Mouse (Mus musculus) liver, embryonic 12.5 days (tissue): ENCODE measurements around the gene Ttc7. TPM values are rescaled to one million over a fixed set of nuclear protein-coding genes. Genes with fewer than 3 reads are reported as not detected.

Experiments used
- ATAC-seq: fragments of 200-750 bp; cut with Nextera tagmentation; 2 replicates; pipeline ENCODE4 v1.8.0; 2017; ENCODE audit warnings: moderate number of reproducible peaks, mild to moderate bottlenecking, moderate library complexity
- H3K27ac ChIP-seq: fragments of 300-500 bp; sonication (generic); 2 replicates; pipeline ENCODE4 v1.5.1; 2016; ENCODE audit warnings: mild to moderate bottlenecking
- H3K27me3 ChIP-seq: fragments of 300-500 bp; sonication (generic); replicated peaks from 2 replicates; pipeline ENCODE4 v1.6.1; 2016; ENCODE audit warnings: mild to moderate bottlenecking, moderate library complexity
- H3K36me3 ChIP-seq: fragments of 300-500 bp; sonication (generic); 2 replicates; pipeline ENCODE4 v1.6.1; 2016; ENCODE audit warnings: mild to moderate bottlenecking, moderate library complexity
- H3K4me1 ChIP-seq: fragments of 300-500 bp; sonication (generic); 2 replicates; pipeline ENCODE4 v1.6.1; 2016
- H3K4me2 ChIP-seq: fragments of 300-500 bp; sonication (generic); 2 replicates; pipeline ENCODE4 v1.6.1; 2016; ENCODE audit warnings: mild to moderate bottlenecking, moderate library complexity
- H3K4me3 ChIP-seq: fragments of 300-500 bp; sonication (generic); 2 replicates; pipeline ENCODE4 v1.5.1; 2016; ENCODE audit warnings: mild to moderate bottlenecking, moderate library complexity
- H3K9ac ChIP-seq: fragments of 300-500 bp; sonication (generic); 2 replicates; pipeline ENCODE4 v1.6.1; 2016; ENCODE audit warnings: mild to moderate bottlenecking, moderate library complexity
- H3K9me3 ChIP-seq: fragments of 300-500 bp; sonication (generic); replicated peaks from 2 replicates; pipeline ENCODE4 v1.6.1; 2016; ENCODE audit warnings: mild to moderate bottlenecking, moderate library complexity
- WGBS: fragments of 180-500 bp; shearing (Covaris S2); methylation state at CpG from one replicate; pipeline ENCODE4 v1.1.7; 2016; ENCODE audit not compliant: insufficient replicate concordance; 5-methylcytosine and 5-hydroxymethylcytosine counted together
- polyA plus RNA-seq: library from polyadenylated mRNA; unstranded; fragments of >200 nt; fragmentation: Nextera tagmentation; extraction: Ambion mirVana; gene quantifications from 2 replicates; pipeline ENCODE4 v1.2.1, GENCODE M21; 2016

Gene Ttc7
- polyA plus RNA-seq, 1 experiment from 2014 or later, result 17.0 TPM

GRCm38 (mm10) chr17:87418082-87418481 lies 135.4 kb downstream of the Ttc7 start:
- Histone ChIP-seq H3K36me3 (no peaks in the 10 kb centered on the region), H3K9ac (no peak overlapping the region), H3K27me3 (no peaks in the 10 kb centered on the region), H3K27ac (no peak overlapping the region), H3K9me3 (no peaks in the 10 kb centered on the region), H3K4me3 (no peak overlapping the region), H3K4me2 (no peak overlapping the region), H3K4me1 (no peaks in the 10 kb centered on the region)
- 69% methylated on average over 7 of the region's 7 CpGs for WGBS
- ATAC-seq, result no peak

DNA sequence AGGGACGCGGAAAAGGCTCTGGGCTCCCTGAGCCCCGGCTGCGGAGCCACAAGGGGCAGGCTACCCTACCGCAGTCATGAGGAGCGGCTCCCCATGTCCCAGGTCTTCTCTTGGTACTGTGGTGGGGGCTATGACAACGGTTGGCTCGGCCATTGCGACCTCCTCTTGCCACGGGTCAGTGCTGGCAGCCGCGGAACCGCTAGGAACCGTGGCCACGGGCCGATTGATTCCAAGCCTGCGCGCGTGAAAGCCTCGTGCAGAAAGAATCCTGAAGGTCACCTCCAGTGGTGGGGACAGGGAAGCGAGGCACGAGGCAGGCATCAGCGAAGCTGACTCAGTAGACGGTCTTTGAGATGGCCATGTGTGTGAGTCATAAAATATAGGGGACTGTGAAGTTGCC lies 144.8 kb downstream of the Ttc7 start, which contains the start of gene Stpg4:
Stpg4 (minus strand) TSS at position 231 of the 400 bp plus-strand sequence.
- no peak for ATAC-seq
- H3K27ac ChIP-seq, result no peak within 1 kb of the TSS
- 64% methylated on average over 24 of the region's 24 CpGs for WGBS

GRCm38 (mm10) chr17:87429431-87429830 lies 146.7 kb downstream of the Ttc7 start:
- ATAC-seq, result no peak
- H3K36me3 ChIP-seq, result peaks cover 61% of the 10 kb centered on the region

More for the DNA sequence above, 144.8 kb downstream of the Ttc7 start, which contains the start of gene Stpg4:
- Histone ChIP-seq H3K36me3 (peaks cover 42% of the 10 kb centered on the region), H3K4me3 (no peak within 1 kb of the TSS), H3K9ac (no peak within 1 kb of the TSS), H3K4me2 (no peak within 1 kb of the TSS), H3K9me3 (0 out of 2 replicates have a peak, but pooled peaks cover 3% of the 10 kb centered on the region), H3K27me3 (no peaks in the 10 kb centered on the region), H3K4me1 (peaks cover 3% of the 10 kb centered on the region; the same call in 1 of the 2 replicates)

More at GRCm38 (mm10) chr17:87429431-87429830, 146.7 kb downstream of the Ttc7 start:
- no peak overlapping the region for H3K9ac ChIP-seq
- H3K27ac ChIP-seq, result no peak overlapping the region
- no peak overlapping the region for H3K4me2 ChIP-seq
- 80% methylated on average over 3 of the region's 3 CpGs for WGBS
- 0 out of 2 replicates have a peak, but pooled peaks cover 3% of the 10 kb centered on the region for H3K9me3 ChIP-seq
- no peaks in the 10 kb centered on the region for H3K27me3 ChIP-seq
- H3K4me1 ChIP-seq, result peaks cover 9% of the 10 kb centered on the region; the same call in 1 of the 2 replicates
- H3K4me3 ChIP-seq, result no peak overlapping the region

Other genes with a start within 250 kb of the Ttc7 start
- 4.8 and 6.0 TPM in 2 replicates for gene Socs5, start 175.2 kb upstream of the Ttc7 start, polyA plus RNA-seq
- gene Mcfd2, start 17.0 kb upstream of the Ttc7 start, polyA plus RNA-seq, result 47.5 and 51.3 TPM in 2 replicates
- gene Stpg4, start 144.9 kb downstream of the Ttc7 start, polyA plus RNA-seq, result not detected in 2 replicates
- 401 and 435 TPM in 2 replicates for gene Calm2, start 164.0 kb downstream of the Ttc7 start, polyA plus RNA-seq